Mouse (Mus musculus): ENCODE measurements around the gene Lrrc52. TPM values are rescaled to one million over a fixed set of nuclear protein-coding genes. Genes with fewer than 3 reads are reported as not detected.
A peak's percentile ranks its signal among the peaks of the same experiment; 100 is the strongest.

The Lrrc52 gene
- total and polyA plus RNA-seq, 3 experiments: not detected

DNA sequence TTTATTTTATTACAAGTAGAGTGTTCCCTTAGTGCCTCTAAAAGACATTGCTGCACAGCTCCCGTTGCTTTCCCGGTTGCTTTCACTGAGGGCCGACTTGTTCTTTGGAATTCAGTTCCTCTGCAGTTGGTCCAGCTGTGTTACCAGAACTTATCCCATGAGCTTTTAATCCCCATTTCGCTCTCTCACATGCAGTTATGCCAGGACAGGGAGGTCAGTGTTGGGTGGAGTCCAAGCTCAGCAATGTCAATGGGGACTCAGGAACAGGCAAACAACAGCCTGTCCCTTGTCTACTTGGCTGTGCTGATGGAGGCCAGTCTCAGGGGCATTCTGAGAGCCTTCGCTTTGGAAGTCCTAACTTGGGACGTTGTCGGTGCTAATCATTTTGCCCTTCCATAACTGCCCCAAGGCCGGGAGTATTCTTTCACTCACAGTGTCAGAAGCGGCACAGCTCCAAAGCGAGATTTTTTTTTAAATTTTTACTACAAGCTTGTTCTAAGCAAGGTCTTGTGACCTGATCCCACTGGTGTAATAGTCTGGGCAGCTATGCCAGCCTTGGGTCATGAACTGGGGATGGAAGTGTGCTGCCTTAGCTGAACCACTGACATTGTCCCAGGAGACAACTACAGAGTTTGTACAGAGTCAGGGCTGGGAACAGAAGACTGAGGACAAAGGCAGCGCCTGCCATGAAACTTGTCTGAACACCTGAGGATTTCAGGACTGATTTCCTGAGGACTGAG, 43.9 kb downstream of the Lrrc52 start:
- H3K27me3 ChIP-seq (replicated peaks): peaks cover 69% of the 10 kb centered on the region
- H3K4me3 ChIP-seq (replicated peaks in 1 of 3; ENCODE audit: low read depth in 2 of 3, low read length in 2 of 3, poor library complexity in 1 of 3): no peak overlapping the region
- H3K4me2 ChIP-seq (ENCODE audit: insufficient read depth, low read depth, poor library complexity, severe bottlenecking): no peak overlapping the region
- H3K9ac ChIP-seq (ENCODE audit: insufficient read depth, low read depth): no peak overlapping the region
- H3K27ac ChIP-seq (ENCODE audit: insufficient read depth, low read depth): no peak overlapping the region
- no peaks in the 10 kb centered on the region for H3K4me1 ChIP-seq (ENCODE audit: control insufficient read depth in 1 of 2, insufficient read depth in 2 of 2)
- dilution Hi-C loops (cut with MboI; ENCODE audit: extremely low pct_ligation_motif_present, extremely low pct_unique_long_range_greater_than_20kb, low sequenced_read_pairs) (loop anchor here (25.0 kb wide), 1 partner anchor 215 kb away; no protein-coding TSS in a partner anchor), in situ Hi-C loops (cut with MboI; ENCODE audit: low pct_ligation_motif_present, low pct_unique_long_range_greater_than_20kb, low sequenced_read_pairs) (no loop called here)
- H3K36me3 ChIP-seq (replicated peaks in 1 of 2; ENCODE audit: control insufficient read depth in 1 of 2, insufficient read depth in 1 of 2, low read length in 1 of 2): no peaks in the 10 kb centered on the region
- TF ChIP-seq NRF1 (IDR thresholded peaks at IDR 0.05; ENCODE audit: low read depth, low read length): no peak
- TF ChIP-seq POLR2AphosphoS2 (IDR thresholded peaks at IDR 0.05; ENCODE audit: low read depth, low read length): no peak
- TF ChIP-seq MEF2A (IDR thresholded peaks at IDR 0.05; ENCODE audit: borderline replicate concordance, low read depth, low read length): no peak
- no peak for TF ChIP-seq USF1 (IDR thresholded peaks at IDR 0.05; ENCODE audit: low read depth, low read length)
- TF ChIP-seq JUND (conservative IDR thresholded peaks at IDR 0.05; ENCODE audit: low read depth, low read length): no peak
- TF ChIP-seq ELF1 (IDR thresholded peaks at IDR 0.05; ENCODE audit: low read depth, low read length): no peak
- TF ChIP-seq MAZ (IDR thresholded peaks at IDR 0.05; ENCODE audit: low read depth, low read length): no peak
- TF ChIP-seq RAD21 (IDR thresholded peaks at IDR 0.05; ENCODE audit: low read depth, low read length): no peak
- no peak for TF ChIP-seq CTCF (conservative IDR thresholded peaks at IDR 0.05 in 1 of 2, IDR thresholded peaks at IDR 0.05 in 1 of 2; ENCODE audit: low read depth in 2 of 2, low read length in 2 of 2)
- H3K79me2 ChIP-seq (replicated peaks; ENCODE audit: control insufficient read depth, extremely low read depth, insufficient read depth, poor library complexity, severe bottlenecking): no peaks in the 10 kb centered on the region
- H3K9me3 ChIP-seq (replicated peaks; ENCODE audit: low read length): no peaks in the 10 kb centered on the region
- DNase-seq (ENCODE audit: extremely low read depth): no peak

GRCm38 (mm10) chr1:167414846-167415245, 51.7 kb downstream of the Lrrc52 start:
- TF ChIP-seq ZC3H11A (IDR thresholded peaks at IDR 0.05; ENCODE audit: low read depth, low read length) (0 out of 2 replicates have a peak, but pooled peaks have one; percentile 8), CHD1 (IDR thresholded peaks at IDR 0.05; ENCODE audit: low read depth, low read length) (no peak), USF2 (conservative IDR thresholded peaks at IDR 0.05; ENCODE audit: low read depth, low read length) (no peak), TBP (conservative IDR thresholded peaks at IDR 0.05; ENCODE audit: low read depth, low read length) (no peak), SMC3 (IDR thresholded peaks at IDR 0.05; ENCODE audit: low read depth, low read length) (peak; percentile 74), ETS1 (conservative IDR thresholded peaks at IDR 0.05; ENCODE audit: low read depth, low read length) (no peak), ELF1 (IDR thresholded peaks at IDR 0.05; ENCODE audit: low read depth, low read length) (peak; percentile 70), ZNF384 (IDR thresholded peaks at IDR 0.05; ENCODE audit: low read depth, low read length) (no peak), KAT2A (IDR thresholded peaks at IDR 0.05; ENCODE audit: insufficient replicate concordance, low read length) (no peak), RAD21 (IDR thresholded peaks at IDR 0.05; ENCODE audit: low read depth, low read length) (peak; percentile 97), NRF1 (IDR thresholded peaks at IDR 0.05; ENCODE audit: low read depth, low read length) (no peak), TCF12 (IDR thresholded peaks at IDR 0.05; ENCODE audit: low read depth, low read length) (no peak), CTCF (conservative IDR thresholded peaks at IDR 0.05 in 1 of 2, IDR thresholded peaks at IDR 0.05 in 1 of 2; ENCODE audit: low read depth in 2 of 2, low read length in 2 of 2) (peak; percentile 87 to 94), BHLHE40 (IDR thresholded peaks at IDR 0.05; ENCODE audit: low read depth, low read length) (peak; percentile 42; the same call in 1 of the 2 replicates)
- dilution Hi-C loops (cut with MboI; ENCODE audit: extremely low pct_ligation_motif_present, extremely low pct_unique_long_range_greater_than_20kb, low sequenced_read_pairs): loop anchor here (25.0 kb wide), 1 partner anchor 222 kb away; no protein-coding TSS in a partner anchor

More at GRCm38 (mm10) chr1:167414846-167415245, 51.7 kb downstream of the Lrrc52 start:
- Histone ChIP-seq H3K4me3 (replicated peaks in 1 of 3; ENCODE audit: low read depth in 2 of 3, low read length in 2 of 3, poor library complexity in 1 of 3) (no peak overlapping the region), H3K9me3 (replicated peaks; ENCODE audit: low read length) (peaks cover 3% of the 10 kb centered on the region), H3K4me2 (ENCODE audit: insufficient read depth, low read depth, poor library complexity, severe bottlenecking) (no peak overlapping the region), H3K27ac (ENCODE audit: insufficient read depth, low read depth) (no peak overlapping the region), H3K36me3 (replicated peaks in 1 of 2; ENCODE audit: control insufficient read depth in 1 of 2, insufficient read depth in 1 of 2, low read length in 1 of 2) (no peaks in the 10 kb centered on the region), H3K4me1 (ENCODE audit: control insufficient read depth in 1 of 2, insufficient read depth in 2 of 2) (no peaks in the 10 kb centered on the region), H3K79me2 (replicated peaks; ENCODE audit: control insufficient read depth, extremely low read depth, insufficient read depth, poor library complexity, severe bottlenecking) (no peaks in the 10 kb centered on the region), H3K9ac (ENCODE audit: insufficient read depth, low read depth) (no peak overlapping the region), H3K27me3 (replicated peaks) (peaks cover 46% of the 10 kb centered on the region)
- DNase-seq (ENCODE audit: extremely low read depth): peak; percentile 60
- in situ Hi-C loops (cut with MboI; ENCODE audit: low pct_ligation_motif_present, low pct_unique_long_range_greater_than_20kb, low sequenced_read_pairs): loop anchor here (5.0 kb wide), 1 partner anchor 227 kb away; no protein-coding TSS in a partner anchor

All from CH12.LX (cell line).